Mouse (Mus musculus): Measurements from ENCODE around the gene Zbtb3. TPM values are rescaled to one million over a fixed set of nuclear protein-coding genes. Genes with fewer than 3 reads are reported as not detected.

Gene Zbtb3
- polyA plus RNA-seq, 1 experiment = 3.0 TPM

- Histone ChIP-seq H3K4me1 (ENCODE audit: control insufficient read depth, insufficient read depth, low read length) (peaks cover 9% of the 10 kb centered on the region; the same call in 1 of the 2 replicates), H3K27ac (ENCODE audit: control insufficient read depth, insufficient read depth, low read depth, low read length, poor library complexity) (peak within 1 kb of the TSS; percentile 79), H3K4me3 (replicated peaks; ENCODE audit: control insufficient read depth, low read depth, low read length) (peak within 1 kb of the TSS; percentile 87)
- 22% methylated on average over 29 of the region's 29 CpGs for whole genome bisulfite sequencing
- peak; percentile 11; the same call in 1 of the 2 replicates for TF ChIP-seq CTCF (IDR thresholded peaks at IDR 0.05; ENCODE audit: control insufficient read depth, insufficient read depth, low read length)
- peak; percentile 93 for TF ChIP-seq POLR2A (IDR thresholded peaks at IDR 0.05; ENCODE audit: borderline replicate concordance, control insufficient read depth, low read depth, low read length)
Measured at GRCm38 (mm10) chr19:8770567-8771270, 31.6 kb upstream of the Zbtb3 start, which contains the start of gene Tmem223. Gene Tmem223, plus strand, starts transcription at chr19:8770996.

DNA sequence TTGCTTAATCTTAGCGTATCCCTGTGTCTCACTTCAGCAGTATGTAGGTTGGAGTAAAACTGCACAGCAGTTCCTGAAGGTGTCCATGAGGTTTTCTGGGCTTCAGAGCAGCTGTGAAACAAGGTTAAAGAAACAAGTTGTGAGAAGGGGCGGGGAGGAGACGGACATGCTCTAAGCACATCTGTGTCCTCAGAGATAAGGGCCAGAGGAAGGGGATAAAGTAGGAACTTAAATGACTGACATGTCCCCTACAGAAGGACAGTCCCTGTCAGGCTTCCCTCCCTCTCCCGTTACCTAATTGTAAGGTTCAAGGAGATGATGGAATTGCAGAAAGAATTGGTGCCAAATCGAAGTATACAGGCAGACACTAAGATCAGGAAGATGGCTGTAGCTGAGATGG lies 29.4 kb upstream of the Zbtb3 start:
- Histone ChIP-seq H3K27ac (ENCODE audit: control insufficient read depth, insufficient read depth, low read depth, low read length, poor library complexity) (peak overlapping the region; percentile 29), H3K4me3 (replicated peaks; ENCODE audit: control insufficient read depth, low read depth, low read length) (peak overlapping the region; percentile 94), H3K4me1 (ENCODE audit: control insufficient read depth, insufficient read depth, low read length) (peaks cover 9% of the 10 kb centered on the region; the same call in 1 of the 2 replicates)
- WGBS = 47% methylated on average over 5 of the region's 5 CpGs
- TF ChIP-seq CTCF (IDR thresholded peaks at IDR 0.05; ENCODE audit: control insufficient read depth, insufficient read depth, low read length) (no peak), POLR2A (IDR thresholded peaks at IDR 0.05; ENCODE audit: borderline replicate concordance, control insufficient read depth, low read depth, low read length) (no peak)

DNA sequence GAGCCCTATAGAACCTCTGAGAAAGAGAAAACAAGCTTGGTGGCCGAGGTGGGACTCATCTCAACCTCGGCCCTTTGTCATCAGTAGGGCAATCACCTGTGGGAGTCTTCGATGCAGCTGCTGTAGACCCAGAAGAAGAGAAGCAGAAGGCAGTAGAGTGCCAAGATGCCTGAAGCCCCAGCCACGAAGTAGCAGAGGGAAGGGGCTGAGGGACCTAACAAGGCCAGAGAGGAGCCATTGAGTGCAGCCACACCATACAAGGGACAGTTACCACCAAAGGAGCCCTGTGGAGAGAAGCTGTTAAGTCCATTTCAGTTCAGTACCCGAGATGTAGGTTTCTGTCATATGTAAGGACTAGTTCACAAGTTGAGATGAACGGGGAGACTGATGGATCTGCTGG lies 28.9 kb upstream of the Zbtb3 start:
- Histone ChIP-seq H3K27ac (ENCODE audit: control insufficient read depth, insufficient read depth, low read depth, low read length, poor library complexity) (peak overlapping the region; percentile 28), H3K4me3 (replicated peaks; ENCODE audit: control insufficient read depth, low read depth, low read length) (peak overlapping the region; percentile 94), H3K4me1 (ENCODE audit: control insufficient read depth, insufficient read depth, low read length) (peaks cover 9% of the 10 kb centered on the region; the same call in 1 of the 2 replicates)
- WGBS = 29% methylated on average over 6 of the region's 6 CpGs
- TF ChIP-seq CTCF (IDR thresholded peaks at IDR 0.05; ENCODE audit: control insufficient read depth, insufficient read depth, low read length) (no peak), POLR2A (IDR thresholded peaks at IDR 0.05; ENCODE audit: borderline replicate concordance, control insufficient read depth, low read depth, low read length) (no peak)

- TF ChIP-seq POLR2A (IDR thresholded peaks at IDR 0.05; ENCODE audit: borderline replicate concordance, control insufficient read depth, low read depth, low read length) = peak; percentile 98
- TF ChIP-seq CTCF (IDR thresholded peaks at IDR 0.05; ENCODE audit: control insufficient read depth, insufficient read depth, low read length) = peak; percentile 8; the same call in 1 of the 2 replicates
- WGBS = under 1% methylated on average over 68 of the region's 68 CpGs
- Histone ChIP-seq H3K4me1 (ENCODE audit: control insufficient read depth, insufficient read depth, low read length) (peaks cover 9% of the 10 kb centered on the region; the same call in 1 of the 2 replicates), H3K4me3 (replicated peaks; ENCODE audit: control insufficient read depth, low read depth, low read length) (peak within 1 kb of the TSS; percentile 94), H3K27ac (ENCODE audit: control insufficient read depth, insufficient read depth, low read depth, low read length, poor library complexity) (peak within 1 kb of the TSS; percentile 98)
Measured at GRCm38 (mm10) chr19:8774086-8774835, 28.1 kb upstream of the Zbtb3 start, which contains the start of gene Tmem179b. Gene Tmem179b, minus strand, starts transcription at chr19:8774467.

DNA sequence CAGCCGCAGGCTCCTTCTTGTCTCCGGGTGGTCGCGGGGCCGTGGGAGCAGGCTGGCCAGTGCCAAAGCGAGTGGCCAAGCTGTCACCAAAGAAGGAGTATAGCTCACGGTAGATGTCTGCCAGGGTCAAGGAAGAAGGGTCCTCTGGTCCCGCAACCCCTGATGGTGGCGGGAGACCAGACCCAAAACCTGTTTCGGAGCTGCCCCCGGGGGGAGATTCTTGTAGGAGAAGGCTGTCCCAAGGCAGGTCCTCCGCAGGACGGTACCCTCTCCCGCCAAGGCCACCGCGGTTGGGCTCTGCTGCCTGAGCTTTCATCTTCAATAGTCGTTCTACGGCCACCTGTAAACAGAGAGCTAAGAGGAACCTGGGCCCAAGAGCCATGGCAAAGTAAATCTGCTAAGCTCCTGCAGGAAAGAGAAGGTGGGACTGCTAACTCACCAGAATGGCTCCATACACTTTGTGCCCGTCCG lies 27.4 kb upstream of the Zbtb3 start:
- under 1% methylated on average over 20 of the region's 20 CpGs for WGBS
- peaks cover 9% of the 10 kb centered on the region; the same call in 1 of the 2 replicates for H3K4me1 ChIP-seq (ENCODE audit: control insufficient read depth, insufficient read depth, low read length)
- H3K27ac ChIP-seq (ENCODE audit: control insufficient read depth, insufficient read depth, low read depth, low read length, poor library complexity) = peak overlapping the region; percentile 98
- TF ChIP-seq CTCF (IDR thresholded peaks at IDR 0.05; ENCODE audit: control insufficient read depth, insufficient read depth, low read length) (no peak), POLR2A (IDR thresholded peaks at IDR 0.05; ENCODE audit: borderline replicate concordance, control insufficient read depth, low read depth, low read length) (no peak)
- H3K4me3 ChIP-seq (replicated peaks; ENCODE audit: control insufficient read depth, low read depth, low read length) = peak overlapping the region; percentile 94

DNA sequence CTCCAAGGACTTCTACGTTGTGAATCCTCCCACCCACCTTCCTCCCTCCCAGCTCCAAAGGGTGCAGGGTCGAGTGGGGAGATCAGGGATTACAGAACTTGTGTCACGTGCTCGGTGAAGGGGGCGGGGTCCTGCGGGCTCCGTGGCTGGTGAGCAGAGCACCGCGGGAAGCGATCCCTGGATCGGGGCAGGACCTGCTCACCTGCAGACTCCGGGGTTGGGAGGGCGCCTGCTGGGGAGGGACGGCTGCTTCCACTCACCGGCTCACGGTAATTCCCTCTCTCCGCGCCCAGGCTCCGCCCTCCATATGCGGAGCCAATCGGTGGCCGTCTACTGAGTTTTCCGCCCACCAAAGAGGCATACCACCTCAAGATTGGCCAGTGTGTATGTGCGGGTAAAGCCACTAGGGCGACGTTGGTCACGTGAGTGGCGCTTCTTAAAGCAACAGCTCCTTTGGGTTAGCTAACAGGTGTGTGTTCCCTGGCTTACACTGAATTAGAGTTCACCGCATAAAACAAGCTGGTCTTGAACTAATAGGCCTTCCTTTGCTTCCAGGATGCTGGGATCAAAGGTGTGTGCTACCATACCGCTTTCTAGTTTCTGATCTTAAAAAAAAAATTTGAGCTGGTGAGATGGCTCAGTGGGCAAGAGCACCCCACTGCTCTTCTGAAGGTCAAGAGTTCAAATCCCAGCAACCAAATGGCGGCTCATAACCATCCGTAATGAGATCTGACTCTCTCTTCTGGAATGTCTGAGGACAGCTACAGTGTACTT lies 16.2 kb upstream of the Zbtb3 start, which contains the start of gene Taf6l:
TSS of gene Taf6l (minus strand) at position 410 of the 774 bp plus-strand sequence.
- no peaks in the 10 kb centered on the region for H3K4me1 ChIP-seq (ENCODE audit: control insufficient read depth, insufficient read depth, low read length)
- TF ChIP-seq CTCF (IDR thresholded peaks at IDR 0.05; ENCODE audit: control insufficient read depth, insufficient read depth, low read length) (no peak), POLR2A (IDR thresholded peaks at IDR 0.05; ENCODE audit: borderline replicate concordance, control insufficient read depth, low read depth, low read length) (peak; percentile 73; the same call in 1 of the 2 replicates)
- peak within 1 kb of the TSS; percentile 93 for H3K4me3 ChIP-seq (replicated peaks; ENCODE audit: control insufficient read depth, low read depth, low read length)
- WGBS = 1% methylated on average over 32 of the region's 32 CpGs
- peak within 1 kb of the TSS; percentile 42 for H3K27ac ChIP-seq (ENCODE audit: control insufficient read depth, insufficient read depth, low read depth, low read length, poor library complexity)

DNA sequence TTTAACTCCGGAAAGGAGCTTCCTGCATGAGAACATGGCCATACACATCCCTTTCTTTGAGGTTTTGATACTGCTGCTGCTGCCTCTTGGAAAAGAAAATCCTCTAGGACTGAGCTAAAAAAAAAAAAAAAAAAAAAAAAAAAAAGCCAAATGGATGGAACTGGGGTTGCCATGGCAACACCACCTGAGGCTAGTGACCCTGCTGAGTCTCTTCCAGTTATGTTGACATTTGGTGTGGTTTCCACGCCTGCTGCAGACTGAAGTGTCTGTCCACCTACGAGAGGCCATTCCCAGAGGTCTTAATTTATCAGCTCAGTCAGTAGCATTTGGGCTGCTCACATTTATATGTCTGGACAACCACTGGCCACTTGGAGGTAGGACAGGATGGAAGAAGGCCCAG lies 13.8 kb upstream of the Zbtb3 start:
- TF ChIP-seq POLR2A (IDR thresholded peaks at IDR 0.05; ENCODE audit: borderline replicate concordance, control insufficient read depth, low read depth, low read length) = no peak
- TF ChIP-seq CTCF (IDR thresholded peaks at IDR 0.05; ENCODE audit: control insufficient read depth, insufficient read depth, low read length) = no peak
- H3K4me3 ChIP-seq (replicated peaks; ENCODE audit: control insufficient read depth, low read depth, low read length) = no peak overlapping the region
- H3K4me1 ChIP-seq (ENCODE audit: control insufficient read depth, insufficient read depth, low read length) = no peaks in the 10 kb centered on the region
- 78% methylated on average over 3 of the region's 3 CpGs for WGBS
- no peak overlapping the region for H3K27ac ChIP-seq (ENCODE audit: control insufficient read depth, insufficient read depth, low read depth, low read length, poor library complexity)

All from bone marrow, adult 2 months (tissue).